Mouse (Mus musculus) heart, embryonic 14.5 days (tissue): ENCODE results near the gene Chic2. TPM values are rescaled to one million over a fixed set of nuclear protein-coding genes. Genes with fewer than 3 reads are reported as not detected.

ENCODE experiments used
- ATAC-seq: fragments of 200-750 bp; cut with Nextera tagmentation; 2 replicates; pipeline ENCODE4 v1.8.0; 2017; ENCODE audit warnings: low read depth, moderate TSS enrichment; ENCODE audit not compliant: insufficient number of reproducible peaks, insufficient read depth, low FRiP score
- H3K27ac ChIP-seq, 2 experiments: fragments of 200-500 bp in 1 of 2; fragments of 300-500 bp in 1 of 2; sonication (generic) in 1 of 2; replicated peaks in 1 of 2; 2 replicates each; pipeline ENCODE4 v1.5.1; 2012 to 2014; ENCODE audit warnings: low read depth in 2 of 2, low read length in 2 of 2, control low read depth in 1 of 2, mild to moderate bottlenecking in 1 of 2, mixed read lengths in 1 of 2; ENCODE audit not compliant: control insufficient read depth in 1 of 2, insufficient read depth in 1 of 2
- H3K27me3 ChIP-seq: fragments of 300-500 bp; sonication (generic); 2 replicates; pipeline ENCODE4 v1.6.1; 2014; ENCODE audit warnings: mild to moderate bottlenecking, low read length, control low read depth; ENCODE audit not compliant: control insufficient read depth, insufficient read depth
- H3K36me3 ChIP-seq: fragments of 300-500 bp; sonication (generic); 2 replicates; pipeline ENCODE4 v1.6.1; 2014; ENCODE audit warnings: mild to moderate bottlenecking, control low read depth, low read length, mixed read lengths; ENCODE audit not compliant: control insufficient read depth, insufficient read depth
- H3K4me1 ChIP-seq, 2 experiments: fragments of 200-500 bp in 1 of 2; fragments of 300-500 bp in 1 of 2; sonication (generic) in 1 of 2; 2 replicates each; pipeline ENCODE4 v1.6.1; 2012 to 2014; ENCODE audit warnings: low read length in 2 of 2, control low read depth in 1 of 2, mixed read lengths in 1 of 2; ENCODE audit not compliant: control insufficient read depth in 2 of 2, insufficient read depth in 2 of 2
- H3K4me2 ChIP-seq: fragments of 300-500 bp; sonication (generic); 2 replicates; pipeline ENCODE4 v1.6.1; 2014; ENCODE audit warnings: mild to moderate bottlenecking, low read length
- H3K4me3 ChIP-seq, 2 experiments: fragments of 200-500 bp in 1 of 2; fragments of 300-500 bp in 1 of 2; sonication (generic) in 1 of 2; 2 replicates each; pipeline ENCODE4 v1.5.1; 2012 to 2014; ENCODE audit warnings: low read length in 2 of 2, mild to moderate bottlenecking in 2 of 2, control low read depth in 1 of 2, low read depth in 1 of 2, moderate library complexity in 1 of 2; ENCODE audit not compliant: control insufficient read depth in 1 of 2, insufficient read depth in 1 of 2
- H3K9ac ChIP-seq: fragments of 300-500 bp; sonication (generic); 2 replicates; pipeline ENCODE4 v1.6.1; 2014; ENCODE audit warnings: mild to moderate bottlenecking, low read length
- H3K9me3 ChIP-seq: fragments of 300-500 bp; sonication (generic); 2 replicates; pipeline ENCODE4 v1.6.1; 2016; ENCODE audit warnings: low read length, control low read depth; ENCODE audit not compliant: control insufficient read depth
- WGBS: fragments of 180-500 bp; shearing (Covaris S2); extraction: QIAGEN DNeasy Blood & Tissue Kit; methylation state at CpG from one replicate; pipeline ENCODE4 v1.1.7; 2014; 5-methylcytosine and 5-hydroxymethylcytosine counted together
- polyA plus RNA-seq: library from polyadenylated mRNA; unstranded; fragments of >200 nt; fragmentation: Nextera tagmentation; extraction: Ambion mirVana; gene quantifications from 2 replicates; pipeline ENCODE4 v1.2.1, GENCODE M21; 2014

Gene Chic2
- polyA plus RNA-seq, 1 experiment from 2014 or later = 40.0 TPM

GRCm38 (mm10) chr5:75066715-75067114 is 22.1 kb upstream of the Chic2 start:
- Histone ChIP-seq H3K27me3 (peaks cover 50% of the 10 kb centered on the region), H3K27ac (no peak overlapping the region)
- WGBS = 16% methylated on average over 4 of the region's 10 CpGs

GRCm38 (mm10) chr5:75063177-75063576 is 18.6 kb upstream of the Chic2 start:
- Histone ChIP-seq H3K4me1 (0 out of 4 replicates have a peak, but pooled peaks cover 0 to 3% of the 10 kb centered on the region in 2 experiments), H3K9me3 (0 out of 2 replicates have a peak, but pooled peaks cover 4% of the 10 kb centered on the region), H3K27ac (no peak overlapping the region), H3K27me3 (peaks cover 15% of the 10 kb centered on the region), H3K9ac (no peak overlapping the region), H3K4me3 (no peak overlapping the region), H3K4me2 (no peak overlapping the region), H3K36me3 (no peaks in the 10 kb centered on the region)
- no peak for ATAC-seq
- 15% methylated on average over 4 of the region's 4 CpGs for WGBS

More at GRCm38 (mm10) chr5:75066715-75067114, 22.1 kb upstream of the Chic2 start:
- Histone ChIP-seq H3K4me1 (peaks cover 0 to 11% of the 10 kb centered on the region in 2 experiments; a peak in 2 of 4 replicates), H3K4me3 (peak overlapping the region; percentile 48 to 49), H3K9ac (peak overlapping the region; percentile 44), H3K9me3 (0 out of 2 replicates have a peak, but pooled peaks cover 4% of the 10 kb centered on the region), H3K36me3 (no peaks in the 10 kb centered on the region), H3K4me2 (peak overlapping the region; percentile 92)
- 0 out of 2 replicates have a peak, but pooled peaks have one; percentile 3 for ATAC-seq

- H3K27ac ChIP-seq = no peak overlapping the region
- H3K9ac ChIP-seq = no peak overlapping the region
- H3K36me3 ChIP-seq = no peaks in the 10 kb centered on the region
- ATAC-seq = no peak
- H3K4me2 ChIP-seq = no peak overlapping the region
- no peak overlapping the region for H3K4me3 ChIP-seq
- no peaks in the 10 kb centered on the region for H3K27me3 ChIP-seq
- no peaks in the 10 kb centered on the region for H3K9me3 ChIP-seq
- WGBS = 64% methylated on average over 4 of the region's 4 CpGs
- 0 out of 4 replicates have a peak, but pooled peaks cover 0 to 2% of the 10 kb centered on the region in 2 experiments for H3K4me1 ChIP-seq
Measured at GRCm38 (mm10) chr5:75051109-75051508, 6.5 kb upstream of the Chic2 start.

GRCm38 (mm10) chr5:75046681-75047321 is 2.2 kb upstream of the Chic2 start:
- Histone ChIP-seq H3K9ac (no peak overlapping the region), H3K4me2 (peak overlapping the region; percentile 32; the same call in 1 of the 2 replicates), H3K4me1 (peaks cover 4 to 12% of the 10 kb centered on the region in 2 experiments; a peak in 3 of 4 replicates), H3K27me3 (no peaks in the 10 kb centered on the region), H3K27ac (no peak overlapping the region), H3K36me3 (no peaks in the 10 kb centered on the region), H3K9me3 (no peaks in the 10 kb centered on the region), H3K4me3 (no peak overlapping the region)
- no peak for ATAC-seq
- WGBS = 44% methylated on average over 15 of the region's 15 CpGs

- no peak for ATAC-seq
- Histone ChIP-seq H3K27ac (no peak overlapping the region), H3K4me3 (no peak overlapping the region), H3K4me2 (no peak overlapping the region), H3K4me1 (peaks cover 4 to 12% of the 10 kb centered on the region in 2 experiments; a peak in 3 of 4 replicates), H3K27me3 (no peaks in the 10 kb centered on the region), H3K36me3 (0 out of 2 replicates have a peak, but pooled peaks cover under 1% of the 10 kb centered on the region), H3K9me3 (no peaks in the 10 kb centered on the region), H3K9ac (no peak overlapping the region)
- WGBS = 89% methylated on average over 7 of the region's 7 CpGs
Measured at GRCm38 (mm10) chr5:75045371-75045770, 797 bp upstream of the Chic2 start.

- H3K4me1 ChIP-seq = peaks cover 4 to 12% of the 10 kb centered on the region in 2 experiments; a peak in 3 of 4 replicates
- peak; percentile 48 for ATAC-seq
- peak overlapping the region; percentile 81 for H3K4me2 ChIP-seq
- H3K4me3 ChIP-seq = peak overlapping the region; percentile 96 to 99
- H3K9me3 ChIP-seq = no peaks in the 10 kb centered on the region
- peak overlapping the region; percentile 99 for H3K9ac ChIP-seq
- under 1% methylated on average over 34 of the region's 36 CpGs for WGBS
- no peaks in the 10 kb centered on the region for H3K27me3 ChIP-seq
- peak overlapping the region; percentile 76 to 84 for H3K27ac ChIP-seq
- 0 out of 2 replicates have a peak, but pooled peaks cover 2% of the 10 kb centered on the region for H3K36me3 ChIP-seq
Measured at GRCm38 (mm10) chr5:75043621-75044301, 813 bp downstream of the Chic2 start.

GRCm38 (mm10) chr5:75043011-75043445 is 1.5 kb downstream of the Chic2 start:
- no peak for ATAC-seq
- no peak overlapping the region for H3K27ac ChIP-seq
- H3K4me2 ChIP-seq = peak overlapping the region; percentile 81
- peak overlapping the region; percentile 99 for H3K9ac ChIP-seq
- peak overlapping the region; percentile 96 to 99 for H3K4me3 ChIP-seq
- 21% methylated on average over 9 of the region's 9 CpGs for WGBS
- H3K27me3 ChIP-seq = no peaks in the 10 kb centered on the region
- no peaks in the 10 kb centered on the region for H3K9me3 ChIP-seq
- 0 out of 2 replicates have a peak, but pooled peaks cover 2% of the 10 kb centered on the region for H3K36me3 ChIP-seq
- peaks cover 4 to 12% of the 10 kb centered on the region in 2 experiments; a peak in 3 of 4 replicates for H3K4me1 ChIP-seq
